Comparison of ENCODE assay signal across 9 mouse cellular contexts in genomic region chr1:93080930-93081589, GRCm38 (mm10). TPM values are rescaled to one million over a fixed set of nuclear protein-coding genes. Genes with fewer than 3 reads are reported as not detected.
DNase-seq lines count a peak whose midpoint lies in the region; ATAC-seq lines count a peak whose summit lies in the region.
"Had no signal": no experiment of that assay in that cellular context is flagged by ENCODE, and none has a peak within 500 bp of the region (broad histone marks: within the 10 kb centered on the region; RNA-seq: fewer than 3 reads in every experiment).

No protein-coding gene starts in this region.

- no peak for ATAC-seq in forebrain, embryonic 14.5 days
- no peak for ATAC-seq in forebrain, embryonic 12.5 days (ENCODE audit: low FRiP score)
- no peak for ATAC-seq in midbrain, embryonic 14.5 days (ENCODE audit: low FRiP score, low TSS enrichment)
- no peak; the same call in 1 of the 2 replicates for ATAC-seq in midbrain, embryonic 13.5 days
- ATAC-seq in hematopoietic stem cell, adult 5-6 weeks (replicated peaks in 1 of 2; ENCODE audit: insufficient read depth in 1 of 2, low FRiP score in 2 of 2, low TSS enrichment in 1 of 2, low read depth in 1 of 2, poor library complexity in 2 of 2, severe bottlenecking in 2 of 2): peak; percentile 72 to 79

- no peak overlapping the region for H3K9ac ChIP-seq in forebrain, embryonic 14.5 days (ENCODE audit: low read length)
- H3K9ac ChIP-seq in forebrain, embryonic 12.5 days: no peak overlapping the region
- no peak overlapping the region; the same call in 1 of the 2 replicates for H3K9ac ChIP-seq in midbrain, embryonic 14.5 days (replicated peaks; ENCODE audit: low read length)
- H3K9ac ChIP-seq in midbrain, embryonic 13.5 days (replicated peaks): no peak overlapping the region

- peaks cover 45% of the 10 kb centered on the region for H3K4me1 ChIP-seq in forebrain, embryonic 14.5 days (ENCODE audit: control insufficient read depth, insufficient read depth, low read length)
- peaks cover 41% of the 10 kb centered on the region for H3K4me1 ChIP-seq in forebrain, embryonic 12.5 days
- H3K4me1 ChIP-seq in midbrain, embryonic 14.5 days (ENCODE audit: control insufficient read depth, insufficient read depth, low read length): peaks cover 17% of the 10 kb centered on the region
- peaks cover 38% of the 10 kb centered on the region for H3K4me1 ChIP-seq in midbrain, embryonic 13.5 days (replicated peaks)

- H3K4me2 ChIP-seq in forebrain, embryonic 14.5 days (ENCODE audit: low read length): no peak overlapping the region
- no peak overlapping the region for H3K4me2 ChIP-seq in forebrain, embryonic 12.5 days
- no peak overlapping the region for H3K4me2 ChIP-seq in midbrain, embryonic 14.5 days (ENCODE audit: low read length)
- H3K4me2 ChIP-seq in midbrain, embryonic 13.5 days (replicated peaks): no peak overlapping the region

- WGBS in forebrain, embryonic 14.5 days: 56% methylated on average over 3 of the region's 3 CpGs
- 71% methylated on average over 3 of the region's 3 CpGs for WGBS in forebrain, embryonic 12.5 days
- 77% methylated on average over 3 of the region's 3 CpGs for WGBS in midbrain, embryonic 14.5 days
- WGBS in midbrain, embryonic 13.5 days: 76% methylated on average over 3 of the region's 3 CpGs

- peak; percentile 67 for DNase-seq in forebrain, embryonic 14.5 days (ENCODE audit: low spot score)
- DNase-seq in midbrain, embryonic 14.5 days: peak; percentile 64
- peak; percentile 75 for DNase-seq in cerebellum, adult 11 months
- peak; percentile 68 for DNase-seq in lung, postnatal 10 days
- peak; percentile 13 for DNase-seq in thymus, postnatal 14 days

- H3K27me3 ChIP-seq in forebrain, embryonic 14.5 days (replicated peaks; ENCODE audit: control insufficient read depth, insufficient read depth, low read length): no peaks in the 10 kb centered on the region
- no peaks in the 10 kb centered on the region for H3K27me3 ChIP-seq in forebrain, embryonic 12.5 days
- H3K27me3 ChIP-seq in midbrain, embryonic 14.5 days (ENCODE audit: control insufficient read depth, insufficient read depth, low read length): no peaks in the 10 kb centered on the region
- H3K27me3 ChIP-seq in midbrain, embryonic 13.5 days: no peaks in the 10 kb centered on the region

- H3K36me3 ChIP-seq in forebrain, embryonic 14.5 days (ENCODE audit: control insufficient read depth, insufficient read depth, low read length): peaks cover 55% of the 10 kb centered on the region
- peaks cover 47% of the 10 kb centered on the region for H3K36me3 ChIP-seq in forebrain, embryonic 12.5 days (replicated peaks)
- H3K36me3 ChIP-seq in midbrain, embryonic 14.5 days (ENCODE audit: control insufficient read depth, insufficient read depth, low read length): peaks cover 68% of the 10 kb centered on the region
- H3K36me3 ChIP-seq in midbrain, embryonic 13.5 days: peaks cover 66% of the 10 kb centered on the region

- no peaks in the 10 kb centered on the region for H3K9me3 ChIP-seq in forebrain, embryonic 14.5 days (replicated peaks; ENCODE audit: control insufficient read depth, low read length)
- H3K9me3 ChIP-seq in forebrain, embryonic 12.5 days: no peaks in the 10 kb centered on the region
- no peaks in the 10 kb centered on the region for H3K9me3 ChIP-seq in midbrain, embryonic 14.5 days (ENCODE audit: control insufficient read depth, low read length)
- no peaks in the 10 kb centered on the region for H3K9me3 ChIP-seq in midbrain, embryonic 13.5 days

- H3K4me3 ChIP-seq in forebrain, embryonic 14.5 days (ENCODE audit: low read depth, low read length): no peak overlapping the region
- H3K4me3 ChIP-seq in forebrain, embryonic 12.5 days (replicated peaks): no peak overlapping the region
- no peak overlapping the region for H3K4me3 ChIP-seq in midbrain, embryonic 14.5 days (replicated peaks; ENCODE audit: low read depth, low read length)
- no peak overlapping the region for H3K4me3 ChIP-seq in midbrain, embryonic 13.5 days (replicated peaks)

- peak overlapping the region; percentile 87; the same call in 1 of the 2 replicates for H3K27ac ChIP-seq in forebrain, embryonic 14.5 days (ENCODE audit: low read depth, low read length)
- no peak overlapping the region for H3K27ac ChIP-seq in forebrain, embryonic 12.5 days
- H3K27ac ChIP-seq in midbrain, embryonic 14.5 days (replicated peaks; ENCODE audit: low read depth, low read length): no peak overlapping the region
- no peak overlapping the region for H3K27ac ChIP-seq in midbrain, embryonic 13.5 days

RNA-seq across cellular contexts. Expression of gene Kif1a, which starts 20.7 kb away (rescaled TPM):
- 182 and 247 TPM in 2 replicates for polyA plus RNA-seq in forebrain, embryonic 14.5 days (2014; fragmentation: Nextera tagmentation; extraction: Ambion mirVana)
- 129 and 140 TPM in 2 replicates for polyA plus RNA-seq in forebrain, embryonic 12.5 days (2016; fragmentation: Nextera tagmentation; extraction: Ambion mirVana)
- polyA plus RNA-seq in midbrain, embryonic 14.5 days (2014; fragmentation: Nextera tagmentation; extraction: Ambion mirVana): 228 and 350 TPM in 2 replicates
- polyA plus RNA-seq in midbrain, embryonic 13.5 days (2015; fragmentation: Nextera tagmentation; extraction: Ambion mirVana): 272 and 327 TPM in 2 replicates
- total RNA-seq in hematopoietic stem cell, adult 5-6 weeks (2017): not detected in 2 replicates
- total RNA-seq: neutrophil, adult 5-6 weeks had no signal

RNA-seq across cellular contexts. Expression of gene Agxt, which starts 54.0 kb away (rescaled TPM):
- not detected in 2 replicates for polyA plus RNA-seq in forebrain, embryonic 14.5 days (2014; fragmentation: Nextera tagmentation; extraction: Ambion mirVana)
- polyA plus RNA-seq in forebrain, embryonic 12.5 days (2016; fragmentation: Nextera tagmentation; extraction: Ambion mirVana): not detected in 2 replicates
- polyA plus RNA-seq in midbrain, embryonic 14.5 days (2014; fragmentation: Nextera tagmentation; extraction: Ambion mirVana): not detected in 2 replicates
- polyA plus RNA-seq in midbrain, embryonic 13.5 days (2015; fragmentation: Nextera tagmentation; extraction: Ambion mirVana): not detected in 2 replicates
- total RNA-seq in hematopoietic stem cell, adult 5-6 weeks (2017): not detected in 2 replicates
- total RNA-seq: neutrophil, adult 5-6 weeks had no signal

Comparison
In these comparisons a context has a peak if more than half of its experiments do, and no peak if none do; other contexts are left out.
1. ATAC-seq: peak in hematopoietic stem cell, adult 5-6 weeks (2 of 2); none in forebrain, embryonic 14.5 days (single experiment), forebrain, embryonic 12.5 days (single experiment), midbrain, embryonic 14.5 days (single experiment) and midbrain, embryonic 13.5 days (single experiment).
2. DNase-seq: peak in every context shown above with its lines; median percentile 75 in cerebellum, adult 11 months; 68 in lung, postnatal 10 days; 67 in forebrain, embryonic 14.5 days; 64 in midbrain, embryonic 14.5 days; 13 in thymus, postnatal 14 days.